Mouse (Mus musculus) lung, adult 2 months (tissue): ENCODE results near the gene Slit3.

Source experiments
- CTCF ChIP-seq: fragments of 200-500 bp; IDR thresholded peaks from 2 replicates; pipeline ENCODE4 v1.5.1; 2011; ENCODE audit warnings: mild to moderate bottlenecking, low read length, control low read depth; ENCODE audit not compliant: insufficient read depth
- POLR2A ChIP-seq: fragments of 200-500 bp; IDR thresholded peaks from 2 replicates; pipeline ENCODE4 v1.6.1; 2011; ENCODE audit warnings: low read depth, mild to moderate bottlenecking, control low read depth, low read length, borderline replicate concordance; ENCODE audit errors: extremely low read depth

DNA sequence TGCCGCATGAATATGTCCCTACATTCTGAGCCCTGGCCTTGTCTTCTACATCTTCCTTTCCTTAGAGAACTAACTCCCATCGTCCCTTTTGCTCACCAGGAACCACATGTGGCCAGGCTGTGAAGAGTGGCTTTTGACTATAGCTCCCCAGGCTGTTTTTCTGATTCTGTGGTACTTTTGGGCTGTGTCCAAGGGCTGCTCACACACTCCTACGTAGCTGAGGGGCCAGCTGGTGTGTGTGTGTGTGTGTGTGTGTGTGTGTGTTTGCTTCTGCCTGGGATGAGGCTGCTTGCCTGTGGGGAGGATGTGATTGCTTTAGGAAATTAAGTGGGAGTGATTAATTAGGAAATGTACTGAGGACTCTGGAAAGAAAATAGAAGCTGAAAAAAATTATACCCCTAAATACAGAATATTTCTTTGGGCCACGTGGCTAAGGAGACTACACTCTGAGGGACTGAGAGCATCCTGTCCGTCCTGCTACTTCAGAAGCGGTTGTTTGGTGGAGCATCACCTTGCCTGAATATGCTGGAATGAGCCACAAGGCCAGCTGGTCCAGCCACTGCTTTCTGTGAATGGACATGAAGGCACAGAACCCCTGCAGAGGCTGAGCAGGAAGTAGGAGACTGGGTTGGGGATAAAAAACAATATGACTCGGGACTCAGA is 21.8 kb downstream of the Slit3 start:
- no peak for TF ChIP-seq POLR2A
- no peak for TF ChIP-seq CTCF
